Mouse (Mus musculus) ES-E14 (cell line): ENCODE measurements around the gene Dhcr7. TPM values are rescaled to one million over a fixed set of nuclear protein-coding genes. Genes with fewer than 3 reads are reported as not detected.

ENCODE experiments used
- DNase-seq: peaks from one replicate; pipeline ENCODE4 v3.0.0-alpha.2; 2013; ENCODE audit warnings: low read depth, low spot score
- H3K27ac ChIP-seq: 2 replicates; pipeline ENCODE4 v1.5.1; 2012; ENCODE audit warnings: low read depth, mild to moderate bottlenecking, low read length, moderate library complexity, mixed read lengths; ENCODE audit not compliant: poor library complexity, insufficient read depth, severe bottlenecking
- H3K36me3 ChIP-seq: 2 replicates; pipeline ENCODE4 v1.6.1; 2012; ENCODE audit warnings: mild to moderate bottlenecking, low read length, moderate library complexity, mixed read lengths; ENCODE audit not compliant: control insufficient read depth, poor library complexity, insufficient read depth, severe bottlenecking
- H3K4me1 ChIP-seq, 2 experiments: fragments of 150-350 bp in 1 of 2; sonication (generic) in 1 of 2; 2 replicates each; pipeline ENCODE4 v1.6.1; 2012; ENCODE audit warnings: low read length in 2 of 2, mild to moderate bottlenecking in 1 of 2, mixed read lengths in 1 of 2; ENCODE audit not compliant: control insufficient read depth in 2 of 2, insufficient read depth in 2 of 2, poor library complexity in 1 of 2
- H3K4me3 ChIP-seq, 2 experiments: fragments of 150-350 bp in 1 of 2; sonication (generic) in 1 of 2; 2 replicates each; pipeline ENCODE4 v1.5.1; 2012; ENCODE audit warnings: low read length in 2 of 2, low read depth in 1 of 2, mild to moderate bottlenecking in 1 of 2, mixed read lengths in 1 of 2; ENCODE audit not compliant: insufficient read depth in 1 of 2, poor library complexity in 1 of 2, severe bottlenecking in 1 of 2
- H3K9ac ChIP-seq: 2 replicates; pipeline ENCODE4 v1.6.1; 2012; ENCODE audit warnings: low read depth, mild to moderate bottlenecking, low read length, mixed read lengths; ENCODE audit not compliant: poor library complexity, insufficient read depth, severe bottlenecking
- H3K9me3 ChIP-seq: fragments of 150-350 bp; sonication (generic); 2 replicates; pipeline ENCODE4 v1.6.1; 2012; ENCODE audit warnings: low read depth, mild to moderate bottlenecking, low read length; ENCODE audit not compliant: control insufficient read depth, insufficient read depth
- CHD2 ChIP-seq: IDR thresholded peaks from 2 replicates; pipeline ENCODE4 v1.6.1; 2014; ENCODE audit warnings: mild to moderate bottlenecking, low read depth, low read length, inconsistent platforms
- HCFC1 ChIP-seq: IDR thresholded peaks from 2 replicates; pipeline ENCODE4 v1.6.1; 2012; ENCODE audit warnings: low read length, inconsistent platforms, borderline replicate concordance; ENCODE audit not compliant: insufficient read depth
- MAFK ChIP-seq: IDR thresholded peaks from 2 replicates; pipeline ENCODE4 v1.6.1; 2014; ENCODE audit warnings: mild to moderate bottlenecking, low read depth, low read length, inconsistent platforms; ENCODE audit not compliant: insufficient read depth
- ZC3H11A ChIP-seq: IDR thresholded peaks from 2 replicates; pipeline ENCODE4 v1.6.1; 2012; ENCODE audit warnings: low read depth, mild to moderate bottlenecking, inconsistent platforms, low read length, borderline replicate concordance
- ZNF384 ChIP-seq: IDR thresholded peaks from 2 replicates; pipeline ENCODE4 v1.6.1; 2012; ENCODE audit warnings: low read depth, low read length, inconsistent platforms
- in situ Hi-C, 2 experiments: fragments of 600-800 bp; cut with MboI; formaldehyde crosslinking; loops; one replicate each; pipeline ENCODE4 v1.15.1; 2025; ENCODE audit warnings: low sequenced_read_pairs in 2 of 2, inconsistent platforms in 1 of 2; ENCODE audit not compliant: unreplicated experiment in 2 of 2
- total RNA-seq: library from RNA; depleted of rRNA; stranded (reverse); fragments of 300-350 nt; gene quantifications from 2 replicates; pipeline ENCODE4 v1.2.3, GENCODE M21; 2012

Dhcr7 gene
- total RNA-seq, 1 experiment, result 38.5 TPM

GRCm38 (mm10) chr7:143783996-143784829 is 38.7 kb upstream of the Dhcr7 start, which contains the start of gene Mrgpre:
TSS of gene Mrgpre (minus strand) at chr7:143784500.
- Histone ChIP-seq H3K9me3 (no peaks in the 10 kb centered on the region), H3K9ac (0 out of 2 replicates have a peak within 1 kb of the TSS, but pooled peaks have one; percentile 21), H3K4me3 (peak within 1 kb of the TSS; percentile 12 to 40; a peak in 3 of 4 replicates), H3K4me1 (peaks cover 0 to 8% of the 10 kb centered on the region in 2 experiments; a peak in 2 of 4 replicates), H3K36me3 (no peaks in the 10 kb centered on the region), H3K27ac (no peak within 1 kb of the TSS)
- peak; percentile 19 for DNase-seq
- no peak for TF ChIP-seq MAFK
- TF ChIP-seq HCFC1, result no peak
- no peak for TF ChIP-seq CHD2
- in situ Hi-C loops, result no loop called here

- TF ChIP-seq HCFC1, result no peak
- no peak for TF ChIP-seq ZC3H11A
- no peak for TF ChIP-seq CHD2
- no peak for TF ChIP-seq ZNF384
- no peak for TF ChIP-seq MAFK
- in situ Hi-C loops, result no loop called here
- no peak for DNase-seq
- Histone ChIP-seq H3K9me3 (no peaks in the 10 kb centered on the region), H3K4me3 (no peak overlapping the region), H3K9ac (no peak overlapping the region), H3K27ac (no peak overlapping the region), H3K36me3 (peaks cover 2% of the 10 kb centered on the region; the same call in 1 of the 2 replicates), H3K4me1 (no peaks in the 10 kb centered on the region)
Observed at GRCm38 (mm10) chr7:143792336-143792985, 30.5 kb upstream of the Dhcr7 start.

- H3K9me3 ChIP-seq, result no peaks in the 10 kb centered on the region
- H3K9ac ChIP-seq, result no peak overlapping the region
- in situ Hi-C loops, result no loop called here
- TF ChIP-seq HCFC1 (no peak), CHD2 (no peak), MAFK (no peak), ZNF384 (no peak), ZC3H11A (no peak)
- no peak overlapping the region for H3K4me3 ChIP-seq
- no peak overlapping the region for H3K27ac ChIP-seq
- H3K36me3 ChIP-seq, result peaks cover 3% of the 10 kb centered on the region; the same call in 1 of the 2 replicates
- DNase-seq, result no peak
- H3K4me1 ChIP-seq, result no peaks in the 10 kb centered on the region
Observed at GRCm38 (mm10) chr7:143793121-143793520, 29.8 kb upstream of the Dhcr7 start.

DNA sequence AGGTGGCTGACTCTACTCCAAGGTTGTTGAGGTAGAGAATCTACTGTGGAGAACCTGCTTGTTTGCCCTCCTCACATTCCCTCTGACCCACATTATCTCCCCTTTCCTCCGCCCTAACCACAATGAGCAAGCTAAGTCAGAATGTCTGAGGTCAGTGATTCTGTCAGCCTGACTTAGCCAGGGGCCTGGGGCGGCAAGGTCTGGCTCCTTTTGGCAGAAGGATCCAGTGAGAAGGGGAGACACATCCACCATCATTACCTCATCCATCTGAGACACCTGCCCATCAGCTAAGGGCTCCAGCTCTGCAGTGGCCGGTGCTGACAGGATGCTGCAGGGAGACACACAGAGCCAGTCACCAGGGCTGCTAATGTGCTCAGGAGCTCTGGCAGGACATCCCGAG is 24.2 kb upstream of the Dhcr7 start:
- Histone ChIP-seq H3K27ac (no peak overlapping the region), H3K9me3 (no peaks in the 10 kb centered on the region), H3K9ac (no peak overlapping the region), H3K4me3 (no peak overlapping the region), H3K4me1 (no peaks in the 10 kb centered on the region), H3K36me3 (peaks cover 10% of the 10 kb centered on the region; the same call in 1 of the 2 replicates)
- no peak for TF ChIP-seq CHD2
- TF ChIP-seq ZNF384, result no peak
- TF ChIP-seq ZC3H11A, result no peak
- no peak for TF ChIP-seq MAFK
- no peak for TF ChIP-seq HCFC1
- no peak for DNase-seq
- in situ Hi-C loops, result no loop called here
